ENCODE assay signal across 12 mouse cellular contexts in the genomic region with DNA sequence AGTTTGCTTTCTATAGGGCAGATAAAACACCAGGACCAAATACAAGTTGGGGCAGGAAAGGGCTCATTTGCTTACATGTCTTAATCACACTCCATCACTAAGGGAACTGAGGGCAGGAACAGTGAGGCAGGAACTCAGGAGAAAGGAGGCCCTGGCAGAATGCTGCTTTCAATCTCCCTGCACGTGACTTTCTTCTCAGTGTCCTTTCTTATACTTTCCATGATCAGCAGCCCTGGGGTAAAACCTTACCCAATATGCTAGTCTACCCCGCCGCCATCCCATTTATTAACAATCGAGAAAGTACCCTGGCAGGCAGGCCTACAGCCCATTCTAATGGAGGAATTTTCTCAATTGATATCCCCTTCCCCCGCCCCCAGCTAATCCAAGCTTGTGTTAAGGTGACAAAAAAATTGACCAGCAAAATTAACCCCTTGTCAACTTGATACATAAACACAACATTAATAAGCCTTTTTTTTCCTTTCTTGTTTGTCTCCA. TPM values are rescaled to one million over a fixed set of nuclear protein-coding genes. Genes with fewer than 3 reads are reported as not detected.
A peak's percentile ranks its signal among the peaks of the same experiment; 100 is the strongest.
DNase-seq lines count a peak whose midpoint lies in the region; ATAC-seq and TF ChIP-seq lines count a peak whose summit lies in the region.
"Had no signal": no experiment of that assay in that cellular context is flagged by ENCODE, and none has a peak within 500 bp of the region (broad histone marks: within the 10 kb centered on the region; RNA-seq: fewer than 3 reads in every experiment).

No protein-coding gene starts in this region.

- H3K36me3 ChIP-seq in heart, embryonic 13.5 days = no peaks in the 10 kb centered on the region
- peaks cover 20 to 27% of the 10 kb centered on the region in 2 experiments for H3K36me3 ChIP-seq in CH12.LX (replicated peaks in 1 of 2; ENCODE audit: control insufficient read depth in 1 of 2, insufficient read depth in 1 of 2, low read length in 1 of 2)
- no peaks in the 10 kb centered on the region for H3K36me3 ChIP-seq in embryonic facial prominence, embryonic 14.5 days (ENCODE audit: control insufficient read depth, insufficient read depth, low read length)
- H3K36me3 ChIP-seq in liver, embryonic 15.5 days (replicated peaks) = no peaks in the 10 kb centered on the region
- H3K36me3 ChIP-seq: G1E had no signal

- no peak overlapping the region for H3K9ac ChIP-seq in heart, embryonic 13.5 days
- H3K9ac ChIP-seq in CH12.LX (ENCODE audit: insufficient read depth, low read depth) = peak overlapping the region; percentile 62
- H3K9ac ChIP-seq in embryonic facial prominence, embryonic 14.5 days (ENCODE audit: low read depth, low read length) = no peak overlapping the region
- H3K9ac ChIP-seq in liver, embryonic 15.5 days = no peak overlapping the region

- TF ChIP-seq CTCF in CH12.LX (conservative IDR thresholded peaks at IDR 0.05 in 1 of 2, IDR thresholded peaks at IDR 0.05 in 1 of 2; ENCODE audit: low read depth in 2 of 2, low read length in 2 of 2) = no peak

- no peak for TF ChIP-seq POLR2A in CH12.LX (IDR thresholded peaks at IDR 0.05; ENCODE audit: low read depth, low read length)

- no peaks in the 10 kb centered on the region for H3K27me3 ChIP-seq in heart, embryonic 13.5 days (replicated peaks)
- no peaks in the 10 kb centered on the region for H3K27me3 ChIP-seq in CH12.LX (replicated peaks)
- H3K27me3 ChIP-seq in embryonic facial prominence, embryonic 14.5 days (replicated peaks; ENCODE audit: control insufficient read depth, insufficient read depth, low read length) = no peaks in the 10 kb centered on the region
- no peaks in the 10 kb centered on the region for H3K27me3 ChIP-seq in liver, embryonic 15.5 days

- H3K27ac ChIP-seq in heart, embryonic 13.5 days (replicated peaks) = no peak overlapping the region
- peak overlapping the region; percentile 77 for H3K27ac ChIP-seq in CH12.LX (ENCODE audit: insufficient read depth, low read depth)
- no peak overlapping the region for H3K27ac ChIP-seq in embryonic facial prominence, embryonic 14.5 days (replicated peaks; ENCODE audit: low read depth, low read length)
- no peak overlapping the region for H3K27ac ChIP-seq in liver, embryonic 15.5 days (replicated peaks)

- DNase-seq in heart, adult 18-20 months = no peak
- no peak for DNase-seq in CH12.LX (ENCODE audit: extremely low read depth)
- no peak for DNase-seq in embryonic facial prominence, embryonic 14.5 days (ENCODE audit: low spot score)
- no peak for DNase-seq in urinary bladder, postnatal 25 days (ENCODE audit: low spot score)
- DNase-seq in natural killer cell, adult 2 months (ENCODE audit: low spot score in 2 of 2) = no peak
- no peak for DNase-seq in kidney, adult 11 months

- H3K79me2 ChIP-seq in CH12.LX (replicated peaks; ENCODE audit: control insufficient read depth, extremely low read depth, insufficient read depth, poor library complexity, severe bottlenecking) = no peaks in the 10 kb centered on the region; the same call in 1 of the 2 replicates

- peak overlapping the region; percentile 84; the same call in 1 of the 2 replicates for H3K4me2 ChIP-seq in heart, embryonic 13.5 days
- H3K4me2 ChIP-seq in CH12.LX (ENCODE audit: insufficient read depth, low read depth, poor library complexity, severe bottlenecking) = peak overlapping the region; percentile 69
- H3K4me2 ChIP-seq in embryonic facial prominence, embryonic 14.5 days (ENCODE audit: low read depth, low read length) = peak overlapping the region; percentile 62; the same call in 1 of the 2 replicates
- 0 out of 2 replicates have a peak overlapping the region, but pooled peaks have one; percentile 90 for H3K4me2 ChIP-seq in liver, embryonic 15.5 days

- no peak for TF ChIP-seq EP300 in CH12.LX (IDR thresholded peaks at IDR 0.05; ENCODE audit: low read length)

- TF ChIP-seq RAD21 in CH12.LX (IDR thresholded peaks at IDR 0.05; ENCODE audit: low read depth, low read length) = no peak

- H3K9me3 ChIP-seq in heart, embryonic 13.5 days = no peaks in the 10 kb centered on the region
- H3K9me3 ChIP-seq in CH12.LX (replicated peaks; ENCODE audit: low read length) = no peaks in the 10 kb centered on the region
- no peaks in the 10 kb centered on the region for H3K9me3 ChIP-seq in embryonic facial prominence, embryonic 14.5 days (ENCODE audit: control insufficient read depth, low read length)
- no peaks in the 10 kb centered on the region for H3K9me3 ChIP-seq in liver, embryonic 15.5 days (replicated peaks)

- no peak for ATAC-seq in heart, embryonic 13.5 days (ENCODE audit: extremely low read depth, insufficient number of reproducible peaks, low FRiP score, low TSS enrichment)
- ATAC-seq in embryonic facial prominence, embryonic 14.5 days (ENCODE audit: low read depth) = no peak
- no peak for ATAC-seq in liver, embryonic 15.5 days (ENCODE audit: insufficient read depth)

- H3K4me1 ChIP-seq in heart, embryonic 13.5 days = peaks cover 25% of the 10 kb centered on the region
- H3K4me1 ChIP-seq in CH12.LX (ENCODE audit: control insufficient read depth in 1 of 2, insufficient read depth in 2 of 2) = peaks cover 3 to 29% of the 10 kb centered on the region in 2 experiments
- peaks cover 6% of the 10 kb centered on the region; the same call in 1 of the 2 replicates for H3K4me1 ChIP-seq in embryonic facial prominence, embryonic 14.5 days (ENCODE audit: control insufficient read depth, insufficient read depth, low read length)
- peaks cover 44% of the 10 kb centered on the region for H3K4me1 ChIP-seq in liver, embryonic 15.5 days (replicated peaks)

- dilution Hi-C loops in CH12.LX (cut with MboI; ENCODE audit: extremely low pct_ligation_motif_present, extremely low pct_unique_long_range_greater_than_20kb, low sequenced_read_pairs) = no loop called here

- no peak overlapping the region for H3K4me3 ChIP-seq in heart, embryonic 13.5 days
- H3K4me3 ChIP-seq in CH12.LX (replicated peaks in 1 of 3; ENCODE audit: low read depth in 2 of 3, low read length in 2 of 3, poor library complexity in 1 of 3) = peak overlapping the region in 2 of 3 experiments; percentile 43 to 86
- no peak overlapping the region for H3K4me3 ChIP-seq in embryonic facial prominence, embryonic 14.5 days (ENCODE audit: low read depth, low read length)
- no peak overlapping the region for H3K4me3 ChIP-seq in liver, embryonic 15.5 days (replicated peaks)

- 80% methylated on average over 5 of the region's 5 CpGs for WGBS in heart, embryonic 13.5 days
- 78% methylated on average over 5 of the region's 5 CpGs for WGBS in embryonic facial prominence, embryonic 14.5 days
- WGBS in liver, embryonic 15.5 days (ENCODE audit: insufficient replicate concordance) = 78% methylated on average over 5 of the region's 5 CpGs

- in situ Hi-C loops in CH12.LX (cut with MboI; ENCODE audit: low pct_ligation_motif_present, low pct_unique_long_range_greater_than_20kb, low sequenced_read_pairs) = loop anchor here (5.0 to 25.0 kb wide), 5 partner anchors 37 to 518 kb away; no protein-coding TSS in a partner anchor

TF ChIP-seq in CH12.LX, 34 proteins besides CTCF, POLR2A, EP300 and RAD21 (continues in another document):
- 0 out of 2 replicates have a peak, but pooled peaks have one; percentile 13 for TF ChIP-seq CHD1 (IDR thresholded peaks at IDR 0.05; ENCODE audit: low read depth, low read length)

RNA-seq across cellular contexts. Expression of a gene that starts 18.5 kb away (rescaled TPM):
- polyA plus RNA-seq in heart, embryonic 13.5 days (2015; fragmentation: Nextera tagmentation; extraction: Ambion mirVana) = not detected in 2 replicates
- under 1 TPM; 0.21 to 0.45 TPM for total RNA-seq in heart, adult 18-20 months (2021)
- total RNA-seq in CH12.LX (2012; rRNA removed) (not detected in 2 replicates), CH12.LX (2014; rRNA removed) (not detected in 2 replicates)
- polyA plus RNA-seq in CH12.LX (2012; ENCODE audit: insufficient read length, low read depth) = not detected in 2 replicates
- polyA plus RNA-seq in embryonic facial prominence, embryonic 14.5 days (2014; fragmentation: Nextera tagmentation; extraction: Ambion mirVana) = 0.39 TPM in 1 of 2 replicates, not detected in the other
- 0.18 and 0.23 TPM in 2 replicates for polyA plus RNA-seq in liver, embryonic 15.5 days (2015; fragmentation: Nextera tagmentation; extraction: Ambion mirVana)
- total RNA-seq: adrenal gland, postnatal 25 days; layer of hippocampus, postnatal 14 days had no signal
- polyA plus RNA-seq: G1E had no signal

RNA-seq across cellular contexts. Expression of a gene that starts 18.5 kb away (rescaled TPM):
- not detected in 2 replicates for polyA plus RNA-seq in heart, embryonic 13.5 days (2015; fragmentation: Nextera tagmentation; extraction: Ambion mirVana)
- total RNA-seq in heart, adult 18-20 months (2021) = not detected
- not detected in 2 replicates for total RNA-seq in CH12.LX (2012; rRNA removed)
- total RNA-seq in CH12.LX (2014; rRNA removed) = not detected in 2 replicates
- not detected in 2 replicates for polyA plus RNA-seq in CH12.LX (2012; ENCODE audit: insufficient read length, low read depth)
- 0.42 TPM in 1 of 2 replicates, not detected in the other for polyA plus RNA-seq in embryonic facial prominence, embryonic 14.5 days (2014; fragmentation: Nextera tagmentation; extraction: Ambion mirVana)
- not detected in 2 replicates for polyA plus RNA-seq in liver, embryonic 15.5 days (2015; fragmentation: Nextera tagmentation; extraction: Ambion mirVana)
- total RNA-seq: adrenal gland, postnatal 25 days; G1E; layer of hippocampus, postnatal 14 days had no signal
- polyA plus RNA-seq: G1E; heart, embryonic 16.5 days had no signal

RNA-seq across cellular contexts. Expression of a gene that starts 42.8 kb away (rescaled TPM):
- not detected in 2 replicates for polyA plus RNA-seq in heart, embryonic 13.5 days (2015; fragmentation: Nextera tagmentation; extraction: Ambion mirVana)
- under 1 TPM in 1 of 2 experiments, not detected in 1; 0.62 TPM for total RNA-seq in heart, adult 18-20 months (2021)
- total RNA-seq in CH12.LX (2012; rRNA removed) (34.4 and 38.5 TPM in 2 replicates), CH12.LX (2014; rRNA removed) (104 and 134 TPM in 2 replicates)
- 80.7 and 90.3 TPM in 2 replicates for polyA plus RNA-seq in CH12.LX (2012; ENCODE audit: insufficient read length, low read depth)
- not detected in 2 replicates for polyA plus RNA-seq in embryonic facial prominence, embryonic 14.5 days (2014; fragmentation: Nextera tagmentation; extraction: Ambion mirVana)
- polyA plus RNA-seq in liver, embryonic 15.5 days (2015; fragmentation: Nextera tagmentation; extraction: Ambion mirVana) = 0.17 and 0.25 TPM in 2 replicates
- total RNA-seq: adrenal gland, postnatal 25 days had no signal
- polyA plus RNA-seq: G1E had no signal

RNA-seq across cellular contexts. Expression of a gene that starts 46.3 kb away (rescaled TPM):
- 0.45 and 0.60 TPM in 2 replicates for polyA plus RNA-seq in heart, embryonic 13.5 days (2015; fragmentation: Nextera tagmentation; extraction: Ambion mirVana)
- total RNA-seq in heart, adult 18-20 months (2021) = 1 to 10 TPM in 1 of 2 experiments, under 1 TPM in 1; 0.45 to 1.4 TPM
- total RNA-seq in CH12.LX (2012; rRNA removed) (51.6 and 53.5 TPM in 2 replicates), CH12.LX (2014; rRNA removed) (121 and 124 TPM in 2 replicates)
- 49.4 and 49.7 TPM in 2 replicates for polyA plus RNA-seq in CH12.LX (2012; ENCODE audit: insufficient read length, low read depth)
- 0.56 and 1.1 TPM in 2 replicates for polyA plus RNA-seq in embryonic facial prominence, embryonic 14.5 days (2014; fragmentation: Nextera tagmentation; extraction: Ambion mirVana)
- 5.8 and 6.9 TPM in 2 replicates for polyA plus RNA-seq in liver, embryonic 15.5 days (2015; fragmentation: Nextera tagmentation; extraction: Ambion mirVana)
- polyA plus RNA-seq: G1E had no signal

RNA-seq across cellular contexts. Expression of a gene that starts 55.6 kb away (rescaled TPM):
- polyA plus RNA-seq in heart, embryonic 13.5 days (2015; fragmentation: Nextera tagmentation; extraction: Ambion mirVana) = 0.15 TPM in 1 of 2 replicates, not detected in the other
- total RNA-seq in heart, adult 18-20 months (2021) = not detected
- total RNA-seq in CH12.LX (2012; rRNA removed) (not detected in 2 replicates), CH12.LX (2014; rRNA removed) (not detected in 2 replicates)
- polyA plus RNA-seq in CH12.LX (2012; ENCODE audit: insufficient read length, low read depth) = not detected in 2 replicates
- polyA plus RNA-seq in embryonic facial prominence, embryonic 14.5 days (2014; fragmentation: Nextera tagmentation; extraction: Ambion mirVana) = 0.14 TPM in 1 of 2 replicates, not detected in the other
- polyA plus RNA-seq in liver, embryonic 15.5 days (2015; fragmentation: Nextera tagmentation; extraction: Ambion mirVana) = 0.25 and 0.37 TPM in 2 replicates
- total RNA-seq: adrenal gland, postnatal 25 days; layer of hippocampus, postnatal 14 days had no signal
- polyA plus RNA-seq: G1E had no signal

Comparison
In these comparisons a context has a peak if more than half of its experiments do, and no peak if none do; other contexts are left out.
1. H3K4me3 ChIP-seq: peak in CH12.LX (2 of 3); none in heart, embryonic 13.5 days (single experiment), embryonic facial prominence, embryonic 14.5 days (single experiment) and liver, embryonic 15.5 days (single experiment).
2. RNA of a gene that starts 42.8 kb away (polyA plus RNA-seq): 80.7 to 90.3 TPM in CH12.LX; 0.17 to 0.25 TPM in liver, embryonic 15.5 days, not detected in heart, embryonic 13.5 days and not detected in embryonic facial prominence, embryonic 14.5 days; every median in the first group is over 10 times any median in the second.
3. Peak in every context shown above with its lines, with median percentiles within 50 percentile points of each other: H3K4me2 ChIP-seq.